Mouse (Mus musculus): ENCODE results near the gene Zfp365. TPM values are rescaled to one million over a fixed set of nuclear protein-coding genes. Genes with fewer than 3 reads are reported as not detected.

The Zfp365 gene
- total and polyA plus RNA-seq, 3 experiments: 1.0 to 4.0 (median 1.2) TPM

GRCm38 (mm10) chr10:67951690-67952089, 39.2 kb upstream of the Zfp365 start:
- Histone ChIP-seq H3K4me3 (replicated peaks in 1 of 3; ENCODE audit: low read depth in 2 of 3, low read length in 2 of 3, poor library complexity in 1 of 3) (no peak overlapping the region), H3K4me1 (ENCODE audit: control insufficient read depth in 1 of 2, insufficient read depth in 2 of 2) (no peaks in the 10 kb centered on the region), H3K79me2 (replicated peaks; ENCODE audit: control insufficient read depth, extremely low read depth, insufficient read depth, poor library complexity, severe bottlenecking) (no peaks in the 10 kb centered on the region), H3K27ac (ENCODE audit: insufficient read depth, low read depth) (no peak overlapping the region), H3K4me2 (ENCODE audit: insufficient read depth, low read depth, poor library complexity, severe bottlenecking) (no peak overlapping the region), H3K36me3 (replicated peaks in 1 of 2; ENCODE audit: control insufficient read depth in 1 of 2, insufficient read depth in 1 of 2, low read length in 1 of 2) (no peaks in the 10 kb centered on the region), H3K27me3 (replicated peaks) (no peaks in the 10 kb centered on the region), H3K9ac (ENCODE audit: insufficient read depth, low read depth) (no peak overlapping the region), H3K9me3 (replicated peaks; ENCODE audit: low read length) (no peaks in the 10 kb centered on the region)
- dilution Hi-C loops (cut with MboI; ENCODE audit: extremely low pct_ligation_motif_present, extremely low pct_unique_long_range_greater_than_20kb, low sequenced_read_pairs) (no loop called here), in situ Hi-C loops (cut with MboI; ENCODE audit: low pct_ligation_motif_present, low pct_unique_long_range_greater_than_20kb, low sequenced_read_pairs) (no loop called here)
- no peak for DNase-seq (ENCODE audit: extremely low read depth)
- no peak for TF ChIP-seq KAT2A (IDR thresholded peaks at IDR 0.05; ENCODE audit: insufficient replicate concordance, low read length)

DNA sequence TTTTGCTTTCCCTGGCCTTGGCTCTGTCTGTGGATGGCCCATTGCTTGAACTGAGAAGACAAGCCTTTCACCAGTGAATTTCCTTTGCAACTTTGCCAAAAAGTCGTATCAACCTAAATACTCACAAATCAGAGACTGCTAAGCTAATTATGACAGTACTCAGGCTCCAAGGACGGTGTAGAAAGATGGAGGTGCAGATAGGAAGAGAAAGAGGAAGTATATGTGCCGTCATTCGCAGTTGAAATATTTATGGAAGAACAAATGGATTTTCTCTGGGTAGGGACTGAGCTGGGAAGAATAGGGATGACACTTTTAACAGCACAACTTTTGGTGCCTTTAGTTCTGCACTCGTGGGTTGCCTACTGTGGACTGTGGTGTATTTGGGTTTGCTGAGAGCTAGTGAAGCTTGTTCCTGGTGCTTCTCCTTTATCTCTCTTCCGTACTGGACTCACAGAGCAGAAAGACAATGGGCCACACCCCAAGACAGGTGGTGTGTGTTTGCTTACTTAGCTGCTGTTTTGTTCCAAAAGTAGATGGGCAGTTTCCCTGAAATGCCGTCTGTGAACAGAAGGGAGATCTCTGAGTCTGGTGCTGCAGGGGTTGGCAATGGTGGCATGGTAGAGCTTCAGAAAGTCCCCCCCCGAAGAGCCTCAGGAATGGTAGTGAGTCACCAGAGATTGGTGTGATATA, 37.7 kb upstream of the Zfp365 start:
- in situ Hi-C loops (cut with MboI; ENCODE audit: low pct_ligation_motif_present, low pct_unique_long_range_greater_than_20kb, low sequenced_read_pairs) (no loop called here), dilution Hi-C loops (cut with MboI; ENCODE audit: extremely low pct_ligation_motif_present, extremely low pct_unique_long_range_greater_than_20kb, low sequenced_read_pairs) (no loop called here)
- TF ChIP-seq NRF1 (IDR thresholded peaks at IDR 0.05; ENCODE audit: low read depth, low read length) (no peak), MYC (IDR thresholded peaks at IDR 0.05; ENCODE audit: low read depth, low read length) (no peak), MAX (IDR thresholded peaks at IDR 0.05; ENCODE audit: low read length) (no peak), KAT2A (IDR thresholded peaks at IDR 0.05; ENCODE audit: insufficient replicate concordance, low read length) (no peak), MXI1 (IDR thresholded peaks at IDR 0.05; ENCODE audit: low read depth, low read length) (no peak), MEF2A (IDR thresholded peaks at IDR 0.05; ENCODE audit: borderline replicate concordance, low read depth, low read length) (no peak), JUN (IDR thresholded peaks at IDR 0.05; ENCODE audit: insufficient read depth, low read depth, low read length) (no peak), POLR2A (IDR thresholded peaks at IDR 0.05; ENCODE audit: low read depth, low read length) (no peak), IRF4 (IDR thresholded peaks at IDR 0.05; ENCODE audit: low read depth, low read length) (no peak), MAFK (IDR thresholded peaks at IDR 0.05; ENCODE audit: insufficient replicate concordance, low read length) (no peak), EP300 (IDR thresholded peaks at IDR 0.05; ENCODE audit: low read length) (no peak), ZNF384 (IDR thresholded peaks at IDR 0.05; ENCODE audit: low read depth, low read length) (no peak), ZKSCAN1 (IDR thresholded peaks at IDR 0.05; ENCODE audit: borderline replicate concordance, low read depth, low read length) (no peak), ZC3H11A (IDR thresholded peaks at IDR 0.05; ENCODE audit: low read depth, low read length) (no peak), E2F4 (IDR thresholded peaks at IDR 0.05; ENCODE audit: insufficient replicate concordance, low read depth, low read length) (no peak), HCFC1 (IDR thresholded peaks at IDR 0.05; ENCODE audit: low read depth, low read length) (no peak), UBTF (IDR thresholded peaks at IDR 0.05; ENCODE audit: low read depth, low read length) (no peak), USF2 (conservative IDR thresholded peaks at IDR 0.05; ENCODE audit: low read depth, low read length) (no peak), ZMIZ1 (IDR thresholded peaks at IDR 0.05; ENCODE audit: low read depth, low read length) (no peak)

More for the DNA sequence above, 37.7 kb upstream of the Zfp365 start:
- H3K4me1 ChIP-seq (ENCODE audit: control insufficient read depth in 1 of 2, insufficient read depth in 2 of 2): no peaks in the 10 kb centered on the region
- no peak overlapping the region for H3K4me3 ChIP-seq (replicated peaks in 1 of 3; ENCODE audit: low read depth in 2 of 3, low read length in 2 of 3, poor library complexity in 1 of 3)
- H3K36me3 ChIP-seq (replicated peaks in 1 of 2; ENCODE audit: control insufficient read depth in 1 of 2, insufficient read depth in 1 of 2, low read length in 1 of 2): no peaks in the 10 kb centered on the region
- H3K4me2 ChIP-seq (ENCODE audit: insufficient read depth, low read depth, poor library complexity, severe bottlenecking): peak overlapping the region; percentile 14; the same call in 1 of the 2 replicates
- H3K27ac ChIP-seq (ENCODE audit: insufficient read depth, low read depth): no peak overlapping the region
- no peaks in the 10 kb centered on the region for H3K79me2 ChIP-seq (replicated peaks; ENCODE audit: control insufficient read depth, extremely low read depth, insufficient read depth, poor library complexity, severe bottlenecking)
- DNase-seq (ENCODE audit: extremely low read depth): no peak
- H3K27me3 ChIP-seq (replicated peaks): no peaks in the 10 kb centered on the region
- no peak overlapping the region for H3K9ac ChIP-seq (ENCODE audit: insufficient read depth, low read depth)
- peaks cover 2% of the 10 kb centered on the region for H3K9me3 ChIP-seq (replicated peaks; ENCODE audit: low read length)
